Mouse (Mus musculus) forebrain, embryonic 15.5 days (tissue): ENCODE measurements around the gene Fut4. TPM values are rescaled to one million over a fixed set of nuclear protein-coding genes. Genes with fewer than 3 reads are reported as not detected.

Experiments used
- ATAC-seq: fragments of 200-750 bp; cut with Nextera tagmentation; replicated peaks from 2 replicates; pipeline ENCODE4 v1.8.0; 2017; ENCODE audit warnings: mild to moderate bottlenecking, moderate TSS enrichment, moderate library complexity
- H3K27ac ChIP-seq: fragments of 300-500 bp; sonication (generic); replicated peaks from 2 replicates; pipeline ENCODE4 v1.5.1; 2015; ENCODE audit warnings: mild to moderate bottlenecking, inconsistent platforms
- H3K27me3 ChIP-seq: fragments of 300-500 bp; sonication (generic); 2 replicates; pipeline ENCODE4 v1.6.1; 2015; ENCODE audit warnings: inconsistent platforms
- H3K36me3 ChIP-seq: fragments of 300-500 bp; sonication (generic); 2 replicates; pipeline ENCODE4 v1.6.1; 2015; ENCODE audit warnings: mild to moderate bottlenecking, inconsistent platforms
- H3K4me1 ChIP-seq: fragments of 300-500 bp; sonication (generic); 2 replicates; pipeline ENCODE4 v1.6.1; 2015; ENCODE audit warnings: inconsistent platforms
- H3K4me2 ChIP-seq: fragments of 300-500 bp; sonication (generic); replicated peaks from 2 replicates; pipeline ENCODE4 v1.6.1; 2015; ENCODE audit warnings: mild to moderate bottlenecking, inconsistent platforms
- H3K4me3 ChIP-seq: fragments of 300-500 bp; sonication (generic); 2 replicates; pipeline ENCODE4 v1.5.1; 2015; ENCODE audit warnings: mild to moderate bottlenecking, inconsistent platforms
- H3K9ac ChIP-seq: fragments of 300-500 bp; sonication (generic); replicated peaks from 2 replicates; pipeline ENCODE4 v1.6.1; 2015; ENCODE audit warnings: mild to moderate bottlenecking, inconsistent platforms
- H3K9me3 ChIP-seq: fragments of 300-500 bp; sonication (generic); 2 replicates; pipeline ENCODE4 v1.6.1; 2016; ENCODE audit warnings: inconsistent platforms
- WGBS: fragments of 180-500 bp; shearing (Covaris S2); methylation state at CpG from one replicate; pipeline ENCODE4 v1.1.7; 2015; ENCODE audit warnings: mixed read lengths; 5-methylcytosine and 5-hydroxymethylcytosine counted together
- polyA plus RNA-seq: library from polyadenylated mRNA; unstranded; fragments of >200 nt; fragmentation: Nextera tagmentation; extraction: Ambion mirVana; gene quantifications from 2 replicates; pipeline ENCODE4 v1.2.1, GENCODE M21; 2015

The Fut4 gene
- polyA plus RNA-seq, result 0.70 and 0.94 TPM in 2 replicates

DNA sequence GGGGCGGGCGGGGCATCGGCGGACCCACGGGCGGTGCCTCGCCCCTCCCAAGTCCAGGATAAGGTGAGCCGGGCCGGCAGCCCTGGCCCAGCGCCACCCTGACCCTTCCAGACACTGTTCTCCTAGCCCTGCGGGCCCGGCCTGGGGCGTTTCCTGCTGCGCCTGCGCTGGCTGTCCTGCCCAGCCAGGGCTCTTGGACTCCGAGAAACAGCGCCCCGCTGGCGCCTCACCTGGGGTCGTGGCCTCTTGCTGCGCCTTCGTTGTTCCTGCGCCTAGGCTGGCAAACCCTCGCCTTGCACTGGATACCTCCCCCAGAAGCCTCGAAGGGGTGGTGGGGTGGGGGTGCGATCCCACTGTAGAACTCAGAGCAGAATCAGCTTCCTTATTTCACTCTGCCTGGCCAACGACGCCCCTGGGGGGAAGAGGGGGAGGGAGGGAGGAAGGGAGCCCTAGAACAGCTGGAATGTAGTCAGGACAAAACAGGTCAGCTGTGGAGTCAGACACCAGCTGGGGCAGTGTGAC lies at the start of gene Fut4:
TSS of gene Fut4 (minus strand) at position 393 of the 522 bp plus-strand sequence.
- Histone ChIP-seq H3K27me3 (peaks cover 3% of the 10 kb centered on the region; the same call in 1 of the 2 replicates), H3K4me2 (peak within 1 kb of the TSS; percentile 75), H3K9ac (peak within 1 kb of the TSS; percentile 52), H3K4me3 (peak within 1 kb of the TSS; percentile 50), H3K4me1 (peaks cover 12% of the 10 kb centered on the region; the same call in 1 of the 2 replicates), H3K9me3 (no peaks in the 10 kb centered on the region), H3K36me3 (no peaks in the 10 kb centered on the region), H3K27ac (no peak within 1 kb of the TSS)
- WGBS, result 1% methylated on average over 28 of the region's 28 CpGs
- peak; percentile 65 for ATAC-seq

DNA sequence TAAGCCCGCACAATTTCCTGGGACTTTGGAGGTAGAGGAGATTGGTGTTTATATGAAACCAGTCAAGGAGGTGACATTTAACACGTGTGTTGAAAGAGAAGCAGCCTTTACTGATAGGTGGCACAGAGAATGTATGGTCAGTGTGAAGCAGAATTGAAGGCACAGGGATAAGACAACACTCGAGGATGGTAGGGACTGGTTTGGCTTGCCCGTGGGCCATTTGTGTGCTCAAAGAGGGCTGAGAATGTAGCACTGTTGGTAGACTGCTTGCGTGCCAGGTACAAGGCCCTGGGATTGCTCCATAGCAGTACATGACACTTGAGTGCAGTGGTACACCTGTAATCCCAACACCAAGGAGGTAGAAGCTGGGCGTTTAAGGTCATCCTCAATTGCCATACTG lies 35.2 kb upstream of the Fut4 start:
- H3K27ac ChIP-seq, result no peak overlapping the region
- H3K4me1 ChIP-seq, result peaks cover 11% of the 10 kb centered on the region
- 94% methylated on average over 6 of the region's 6 CpGs for WGBS
- H3K4me3 ChIP-seq, result no peak overlapping the region
- no peak for ATAC-seq
- H3K9ac ChIP-seq, result no peak overlapping the region
- no peak overlapping the region for H3K4me2 ChIP-seq
- peaks cover 26% of the 10 kb centered on the region for H3K36me3 ChIP-seq
- H3K27me3 ChIP-seq, result no peaks in the 10 kb centered on the region
- no peaks in the 10 kb centered on the region for H3K9me3 ChIP-seq

DNA sequence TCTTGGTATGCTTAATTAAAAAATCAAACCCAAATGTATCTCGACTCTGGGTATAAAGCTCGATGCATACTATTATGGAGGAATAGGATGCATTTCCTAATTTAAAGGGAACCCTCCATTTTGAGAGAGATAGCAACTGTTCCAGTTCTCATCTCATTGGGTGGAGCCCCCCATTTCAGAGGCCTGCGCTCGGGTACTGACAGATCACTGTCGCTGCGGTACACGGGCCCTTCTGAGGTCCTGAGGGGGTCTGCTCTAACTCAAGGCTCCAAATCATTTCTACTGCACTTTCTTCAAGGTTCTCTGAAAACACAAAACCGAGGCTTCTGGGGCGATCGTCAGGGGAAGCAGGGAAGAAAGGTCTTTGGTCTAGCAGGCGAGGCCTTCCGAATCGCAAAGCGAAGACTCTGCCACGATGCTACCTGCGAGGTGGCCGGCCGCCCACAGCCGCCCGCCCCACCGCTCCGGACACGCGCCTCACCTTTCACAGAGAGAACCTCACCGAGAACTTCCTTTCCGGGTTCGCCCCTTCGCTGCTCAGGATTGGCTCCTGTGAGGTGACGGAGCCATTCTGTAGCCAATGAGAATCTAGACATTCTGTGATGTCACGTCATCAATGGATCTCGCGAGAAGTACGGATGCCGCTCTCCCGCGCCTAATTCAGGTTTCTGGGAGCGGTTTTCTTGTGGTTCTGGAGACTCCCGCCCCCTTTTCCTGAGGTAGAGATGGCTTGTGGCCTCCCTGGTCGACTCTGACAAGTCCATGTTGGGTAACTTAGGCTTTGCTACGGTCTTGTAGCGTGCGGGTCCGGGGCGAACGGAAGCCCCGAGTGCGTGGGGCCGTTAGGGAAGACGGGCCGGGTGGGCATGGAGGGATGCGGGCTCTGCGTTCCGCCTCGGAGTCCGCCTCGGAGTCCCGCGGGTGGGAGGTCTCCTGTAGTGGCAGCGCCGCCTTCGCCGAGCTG lies 32.1 kb upstream of the Fut4 start, which contains the start of the genes Mre11a and Ankrd49:
TSS of gene Mre11a (plus strand) at position 616 of the 964 bp plus-strand sequence.
TSS of gene Ankrd49 (minus strand) at position 818 of the 964 bp plus-strand sequence.
- peak within 1 kb of the TSS; percentile 62 for H3K4me3 ChIP-seq
- under 1% methylated on average over 62 of the region's 62 CpGs for WGBS
- peaks cover 11% of the 10 kb centered on the region for H3K4me1 ChIP-seq
- H3K36me3 ChIP-seq, result peaks cover 36% of the 10 kb centered on the region
- H3K27me3 ChIP-seq, result no peaks in the 10 kb centered on the region
- H3K4me2 ChIP-seq, result peak within 1 kb of the TSS; percentile 62
- H3K27ac ChIP-seq, result peak within 1 kb of the TSS; percentile 94
- H3K9me3 ChIP-seq, result no peaks in the 10 kb centered on the region
- ATAC-seq, result peak; percentile 100
- H3K9ac ChIP-seq, result peak within 1 kb of the TSS; percentile 64

DNA sequence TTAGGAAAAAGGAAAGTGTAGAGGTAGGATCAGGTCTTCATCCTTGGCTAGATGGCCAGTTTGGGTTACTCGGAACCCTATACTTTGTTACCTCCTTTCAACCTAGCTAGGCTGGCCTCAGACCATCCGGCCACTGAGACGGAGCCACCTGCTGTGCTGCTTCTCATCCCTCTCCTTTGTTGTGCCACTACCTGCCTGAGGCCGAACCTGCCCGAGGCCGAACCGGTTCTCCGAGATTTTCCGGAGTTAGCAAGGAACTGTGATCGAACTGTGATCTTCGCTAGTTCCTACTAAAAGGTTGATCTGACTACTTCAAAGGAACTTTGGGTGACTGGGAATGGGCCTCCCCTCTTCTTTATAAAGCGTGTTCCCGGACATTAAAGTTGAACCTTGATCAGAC lies 26.1 kb upstream of the Fut4 start:
- 40% methylated on average over 13 of the region's 13 CpGs for WGBS
- no peaks in the 10 kb centered on the region for H3K27me3 ChIP-seq
- H3K4me2 ChIP-seq, result no peak overlapping the region
- H3K4me1 ChIP-seq, result no peaks in the 10 kb centered on the region
- H3K9me3 ChIP-seq, result no peaks in the 10 kb centered on the region
- H3K36me3 ChIP-seq, result peaks cover 30% of the 10 kb centered on the region
- no peak overlapping the region for H3K9ac ChIP-seq
- no peak overlapping the region for H3K27ac ChIP-seq
- no peak for ATAC-seq
- H3K4me3 ChIP-seq, result no peak overlapping the region

DNA sequence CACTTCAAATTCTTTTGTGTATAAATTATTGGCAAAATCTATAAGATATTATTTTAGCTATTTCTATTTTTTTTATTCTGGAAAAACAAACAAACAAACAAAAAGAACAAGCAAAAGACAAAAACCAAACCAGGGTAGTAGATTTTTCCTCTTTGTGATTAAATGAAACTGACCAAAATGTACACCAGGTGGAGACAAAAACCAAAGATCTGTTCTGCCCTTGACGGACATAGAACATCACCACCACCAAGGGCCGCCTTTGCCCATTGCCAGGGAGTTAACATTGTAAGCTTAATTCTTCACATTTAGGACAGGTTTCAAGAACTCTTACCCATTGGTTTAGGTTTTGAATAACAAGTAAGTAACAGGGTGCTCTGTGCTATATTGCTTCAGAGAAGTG lies 21.6 kb upstream of the Fut4 start:
- 52% methylated on average over 2 of the region's 2 CpGs for WGBS
- ATAC-seq, result no peak
- Histone ChIP-seq H3K36me3 (no peaks in the 10 kb centered on the region), H3K4me3 (no peak overlapping the region), H3K9ac (no peak overlapping the region), H3K4me2 (no peak overlapping the region), H3K27me3 (no peaks in the 10 kb centered on the region), H3K27ac (no peak overlapping the region), H3K4me1 (peaks cover 3% of the 10 kb centered on the region; the same call in 1 of the 2 replicates), H3K9me3 (no peaks in the 10 kb centered on the region)

DNA sequence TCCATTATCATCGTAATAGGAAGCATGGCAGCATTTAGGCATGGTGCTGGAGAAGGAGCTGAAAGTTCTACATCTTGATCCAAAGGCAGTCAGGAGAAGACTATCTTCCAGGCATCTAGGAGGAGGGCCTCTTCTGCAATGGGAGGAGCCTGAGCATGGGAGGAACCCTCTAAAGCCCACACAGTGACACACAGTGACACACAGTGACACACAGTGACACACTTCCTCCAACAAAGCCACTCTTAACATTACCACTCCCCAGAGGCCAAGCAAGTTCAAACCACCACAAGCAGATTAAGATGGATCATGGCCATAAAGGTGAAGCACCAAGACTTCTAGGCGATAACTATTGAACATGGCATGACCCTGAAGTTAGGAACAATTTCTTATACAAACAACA lies 19.9 kb upstream of the Fut4 start:
- no peaks in the 10 kb centered on the region for H3K27me3 ChIP-seq
- no peaks in the 10 kb centered on the region for H3K36me3 ChIP-seq
- no peak overlapping the region for H3K9ac ChIP-seq
- H3K9me3 ChIP-seq, result no peaks in the 10 kb centered on the region
- H3K4me1 ChIP-seq, result peaks cover 3% of the 10 kb centered on the region; the same call in 1 of the 2 replicates
- 88% methylated on average over 2 of the region's 2 CpGs for WGBS
- H3K27ac ChIP-seq, result no peak overlapping the region
- no peak for ATAC-seq
- H3K4me2 ChIP-seq, result no peak overlapping the region
- H3K4me3 ChIP-seq, result no peak overlapping the region

DNA sequence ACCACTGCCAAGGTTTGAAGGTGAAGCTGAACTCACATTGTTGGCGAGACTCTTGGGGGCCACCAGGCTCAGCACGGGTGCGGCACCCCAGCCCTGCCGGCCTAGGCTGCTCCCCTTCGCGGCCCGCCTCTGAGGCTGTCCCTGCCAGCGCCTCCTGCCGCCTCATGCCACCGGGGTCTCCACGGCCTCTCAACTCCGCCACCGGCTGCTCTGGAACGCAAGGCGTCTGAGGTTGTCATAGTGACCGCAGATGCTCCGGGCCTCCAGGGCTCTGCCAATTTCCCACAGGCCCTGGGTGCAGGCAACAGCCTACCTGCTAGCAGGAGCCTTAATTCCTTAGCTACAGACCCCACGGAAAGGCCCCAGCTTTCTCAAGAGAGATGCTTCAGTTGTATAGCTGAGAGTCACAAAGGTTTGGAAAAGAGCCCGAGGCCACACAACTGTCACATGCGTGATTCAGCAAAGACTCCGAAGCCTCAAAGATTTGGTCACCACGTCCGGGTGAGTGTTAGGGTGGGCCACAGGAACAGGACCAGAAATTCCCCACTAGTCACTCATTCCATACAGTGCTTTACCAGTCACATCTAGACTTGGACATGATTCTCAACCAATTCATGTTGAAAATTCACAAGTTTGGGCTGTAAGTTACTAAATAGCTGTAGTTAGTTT lies 18.7 kb upstream of the Fut4 start, which contains the start of gene 1700012B09Rik:
TSS of gene 1700012B09Rik (minus strand) at position 228 of the 669 bp plus-strand sequence.
- H3K36me3 ChIP-seq, result no peaks in the 10 kb centered on the region
- H3K27ac ChIP-seq, result no peak within 1 kb of the TSS
- 15% methylated on average over 23 of the region's 23 CpGs for WGBS
- no peak within 1 kb of the TSS for H3K9ac ChIP-seq
- no peaks in the 10 kb centered on the region for H3K9me3 ChIP-seq
- peak within 1 kb of the TSS; percentile 24 for H3K4me2 ChIP-seq
- H3K27me3 ChIP-seq, result no peaks in the 10 kb centered on the region
- H3K4me1 ChIP-seq, result peaks cover 3% of the 10 kb centered on the region; the same call in 1 of the 2 replicates
- no peak within 1 kb of the TSS for H3K4me3 ChIP-seq
- peak; percentile 61 for ATAC-seq

DNA sequence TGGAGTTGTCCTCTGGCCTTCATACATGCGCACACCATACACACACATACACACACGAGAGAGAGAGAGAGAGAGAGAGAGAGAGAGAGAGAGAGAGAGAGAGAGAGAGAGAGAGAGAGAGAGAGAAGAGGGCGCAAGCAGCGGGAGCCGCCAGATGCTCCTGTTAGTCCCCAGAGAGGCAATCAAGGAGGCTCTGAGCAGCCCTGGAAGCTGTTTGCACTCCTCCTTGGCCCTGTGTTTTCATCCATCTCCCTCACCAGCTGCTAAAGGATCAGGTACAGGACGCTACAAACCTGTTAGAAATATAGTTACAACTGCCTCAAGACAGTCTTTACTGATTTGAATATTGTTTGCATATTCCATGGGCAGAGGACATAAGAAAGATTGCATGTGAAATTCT lies 17.6 kb upstream of the Fut4 start:
- no peak for ATAC-seq
- Histone ChIP-seq H3K27ac (no peak overlapping the region), H3K4me3 (no peak overlapping the region), H3K9me3 (no peaks in the 10 kb centered on the region), H3K27me3 (no peaks in the 10 kb centered on the region), H3K9ac (no peak overlapping the region), H3K4me1 (peaks cover 3% of the 10 kb centered on the region; the same call in 1 of the 2 replicates), H3K4me2 (no peak overlapping the region), H3K36me3 (no peaks in the 10 kb centered on the region)
- 44% methylated on average over 6 of the region's 6 CpGs for WGBS

DNA sequence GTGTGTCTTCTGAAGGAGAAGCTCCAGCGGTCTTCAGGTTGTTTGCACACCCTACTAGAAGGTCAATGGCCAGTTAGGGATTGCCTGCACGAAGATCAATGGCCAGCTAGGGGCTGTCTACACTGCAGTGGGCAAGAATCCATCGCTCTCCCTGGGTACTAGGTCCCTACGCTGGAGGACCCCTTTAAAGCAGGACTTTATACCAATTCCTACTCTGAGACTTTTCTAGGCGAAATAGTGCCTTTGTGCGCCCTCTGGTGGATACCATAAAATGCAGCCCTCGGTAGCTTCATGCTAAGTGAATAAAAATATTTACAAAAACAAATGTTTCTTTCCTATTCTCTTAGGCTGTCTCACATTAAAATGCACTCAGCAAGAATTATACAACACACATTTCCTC lies 12.6 kb upstream of the Fut4 start:
- Histone ChIP-seq H3K4me1 (no peaks in the 10 kb centered on the region), H3K36me3 (no peaks in the 10 kb centered on the region), H3K9me3 (no peaks in the 10 kb centered on the region), H3K4me2 (no peak overlapping the region), H3K27ac (no peak overlapping the region), H3K4me3 (no peak overlapping the region), H3K27me3 (no peaks in the 10 kb centered on the region), H3K9ac (no peak overlapping the region)
- ATAC-seq, result peak; percentile 61
- 27% methylated on average over 7 of the region's 7 CpGs for WGBS

DNA sequence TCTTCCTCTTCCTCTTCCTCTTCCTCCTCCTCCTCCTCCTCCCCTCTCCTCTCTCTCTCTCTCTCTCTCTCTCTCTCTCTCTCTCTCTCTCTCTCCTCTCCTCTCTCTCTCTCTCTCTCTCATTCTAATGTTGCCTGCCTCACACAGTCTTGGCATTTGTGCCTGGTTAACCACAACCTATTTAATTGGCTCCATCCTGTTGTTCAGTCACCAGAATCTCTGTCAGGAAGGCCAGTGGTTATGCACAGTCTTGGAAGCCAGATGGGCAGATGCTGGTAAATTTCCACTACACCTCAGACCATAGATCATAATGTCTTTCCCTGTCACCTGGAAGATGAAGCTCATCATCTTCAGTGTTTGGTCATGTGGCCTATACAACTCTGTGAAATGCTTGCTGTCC lies 7.1 kb upstream of the Fut4 start:
- H3K4me2 ChIP-seq, result no peak overlapping the region
- H3K27ac ChIP-seq, result no peak overlapping the region
- no peak overlapping the region for H3K4me3 ChIP-seq
- H3K4me1 ChIP-seq, result no peaks in the 10 kb centered on the region
- H3K9me3 ChIP-seq, result no peaks in the 10 kb centered on the region
- ATAC-seq, result no peak
- H3K9ac ChIP-seq, result no peak overlapping the region
- H3K27me3 ChIP-seq, result no peaks in the 10 kb centered on the region
- H3K36me3 ChIP-seq, result no peaks in the 10 kb centered on the region

DNA sequence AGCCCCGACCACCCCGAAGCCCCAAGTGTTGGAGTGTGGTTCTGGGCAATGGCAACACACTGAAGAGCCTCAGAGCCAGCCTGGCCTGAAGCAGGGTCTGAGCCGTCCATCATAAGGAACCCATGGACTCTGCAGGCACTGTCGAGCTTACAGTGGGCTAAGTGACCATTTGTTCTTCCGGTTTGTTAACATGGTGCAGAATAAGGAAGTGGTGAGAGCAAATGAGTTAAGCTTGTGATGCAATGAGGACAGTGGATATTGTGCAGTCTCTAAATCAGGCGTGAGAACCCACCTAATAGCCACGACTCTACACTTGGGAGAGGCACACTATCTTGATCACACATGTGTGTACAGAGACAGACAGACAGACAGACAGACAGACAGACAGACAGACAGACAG lies 6.4 kb upstream of the Fut4 start:
- 73% methylated on average over 7 of the region's 7 CpGs for WGBS
- Histone ChIP-seq H3K27me3 (no peaks in the 10 kb centered on the region), H3K9ac (no peak overlapping the region), H3K4me2 (no peak overlapping the region), H3K9me3 (no peaks in the 10 kb centered on the region), H3K4me3 (no peak overlapping the region), H3K36me3 (no peaks in the 10 kb centered on the region), H3K4me1 (no peaks in the 10 kb centered on the region), H3K27ac (no peak overlapping the region)
- ATAC-seq, result no peak

DNA sequence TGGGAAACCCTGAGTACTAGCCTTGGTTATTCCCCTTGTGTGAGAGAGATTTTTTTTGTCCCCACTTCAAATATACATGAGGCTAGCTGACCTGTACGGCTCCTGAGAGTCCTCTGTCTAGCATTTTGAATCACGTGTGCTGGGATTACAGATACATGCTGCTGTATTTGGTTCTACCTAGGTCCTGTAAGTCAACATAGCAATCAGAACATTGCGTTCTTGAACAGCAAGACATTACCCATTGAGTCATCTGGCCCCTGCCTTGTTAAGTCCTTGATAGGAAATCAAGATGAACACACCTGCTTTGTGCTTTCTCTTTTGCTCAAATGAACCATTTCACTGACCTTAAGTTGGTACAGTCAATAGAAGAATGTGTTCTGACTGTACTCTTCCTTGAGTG lies 2.3 kb upstream of the Fut4 start:
- Histone ChIP-seq H3K4me2 (no peak overlapping the region), H3K36me3 (no peaks in the 10 kb centered on the region), H3K4me1 (peaks cover 12% of the 10 kb centered on the region; the same call in 1 of the 2 replicates), H3K9me3 (no peaks in the 10 kb centered on the region), H3K9ac (no peak overlapping the region), H3K27me3 (peaks cover 3% of the 10 kb centered on the region; the same call in 1 of the 2 replicates), H3K27ac (no peak overlapping the region), H3K4me3 (no peak overlapping the region)
- WGBS, result 88% methylated on average over 3 of the region's 3 CpGs
- ATAC-seq, result no peak
